ENCODE assay signal across 8 mouse cellular contexts in genomic region chr5:121833572-121834240, GRCm38 (mm10). TPM values are rescaled to one million over a fixed set of nuclear protein-coding genes. Genes with fewer than 3 reads are reported as not detected.
DNase-seq lines count a peak whose midpoint lies in the region; ATAC-seq and TF ChIP-seq lines count a peak whose summit lies in the region.

No protein-coding gene starts in this region.

- ATAC-seq in CD4-positive, CD25-positive, alpha-beta regulatory T cell, adult 4 months, result no peak
- no peak for ATAC-seq in limb, embryonic 11.5 days (ENCODE audit: insufficient number of reproducible peaks, low FRiP score, low TSS enrichment, low read depth)

- peaks cover 18% of the 10 kb centered on the region for H3K27me3 ChIP-seq in limb, embryonic 11.5 days (ENCODE audit: control insufficient read depth, insufficient read depth, low read length)

- H3K36me3 ChIP-seq in limb, embryonic 11.5 days (ENCODE audit: control insufficient read depth, insufficient read depth, low read length), result no peaks in the 10 kb centered on the region

- WGBS in limb, embryonic 11.5 days, result 42% methylated on average over 10 of the region's 10 CpGs

- peak overlapping the region; percentile 82 for H3K4me3 ChIP-seq in bone marrow macrophage, adult 2 months (ENCODE audit: insufficient read depth, low read length)
- H3K4me3 ChIP-seq in limb, embryonic 11.5 days (ENCODE audit: low read depth, low read length), result no peak overlapping the region

- peak overlapping the region; percentile 13 for H3K4me2 ChIP-seq in limb, embryonic 11.5 days (ENCODE audit: low read depth, severe bottlenecking)

- H3K9ac ChIP-seq in limb, embryonic 11.5 days (ENCODE audit: low read length), result no peak overlapping the region

- peak overlapping the region; percentile 99 for H3K27ac ChIP-seq in bone marrow macrophage, adult 2 months (ENCODE audit: insufficient read depth, low read depth, low read length)
- H3K27ac ChIP-seq in limb, embryonic 11.5 days (replicated peaks; ENCODE audit: low read depth, low read length), result no peak overlapping the region

- TF ChIP-seq POLR2A in bone marrow macrophage, adult 2 months (IDR thresholded peaks at IDR 0.05; ENCODE audit: borderline replicate concordance, low read depth, low read length), result no peak

- H3K4me1 ChIP-seq in bone marrow macrophage, adult 2 months (ENCODE audit: control insufficient read depth, insufficient read depth, low read length), result peaks cover 32% of the 10 kb centered on the region
- peaks cover 32% of the 10 kb centered on the region for H3K4me1 ChIP-seq in limb, embryonic 11.5 days (ENCODE audit: control insufficient read depth, insufficient read depth, low read length)

- DNase-seq in CD4-positive, CD25-positive, alpha-beta regulatory T cell, adult 2 months (ENCODE audit: low read depth, low spot score), result peak; percentile 53
- DNase-seq in heart, postnatal 14 days, result peak; percentile 82 to 84
- no peak for DNase-seq in limb, embryonic 11.5 days (ENCODE audit: low spot score)
- peak; percentile 42 for DNase-seq in naive thymus-derived CD4-positive, alpha-beta T cell, adult 2 months (ENCODE audit: low read depth)
- peak; percentile 60 to 78 for DNase-seq in thymus, postnatal 36 days
- DNase-seq in adipocyte (ENCODE audit: low spot score), result no peak

- no peaks in the 10 kb centered on the region for H3K9me3 ChIP-seq in limb, embryonic 11.5 days (ENCODE audit: control insufficient read depth, low read length)

- intact Hi-C loops in heart, postnatal 14 days (cut with DNase I), result no loop called here

- no peak for TF ChIP-seq CTCF in bone marrow macrophage, adult 2 months (IDR thresholded peaks at IDR 0.05; ENCODE audit: low read depth, low read length)

RNA-seq across cellular contexts. Expression of gene Sh2b3, which starts 3.7 kb away (rescaled TPM):
- 10 to 100 TPM; 10.2 to 12.1 TPM for polyA plus RNA-seq in CD4-positive, CD25-positive, alpha-beta regulatory T cell, adult 4 months (2017; shearing (Covaris generic))
- 69.5 and 77.5 TPM in 2 replicates for polyA plus RNA-seq in bone marrow macrophage, adult 2 months (2012; ENCODE audit: insufficient read depth, insufficient read length, missing spikeins)
- 10 to 100 TPM; 31.8 to 33.6 TPM for total RNA-seq in heart, postnatal 14 days (2021)
- polyA plus RNA-seq in limb, embryonic 11.5 days (2014; fragmentation: Nextera tagmentation; extraction: Ambion mirVana), result 10.2 and 11.0 TPM in 2 replicates

RNA-seq across cellular contexts. Expression of gene Pheta1, which starts 15.1 kb away (rescaled TPM):
- under 1 TPM; 0.47 to 0.86 TPM for polyA plus RNA-seq in CD4-positive, CD25-positive, alpha-beta regulatory T cell, adult 4 months (2017; shearing (Covaris generic))
- 6.5 and 6.6 TPM in 2 replicates for polyA plus RNA-seq in bone marrow macrophage, adult 2 months (2012; ENCODE audit: insufficient read depth, insufficient read length, missing spikeins)
- 10 to 100 TPM; 13.2 to 13.6 TPM for total RNA-seq in heart, postnatal 14 days (2021)
- 35.3 and 36.8 TPM in 2 replicates for polyA plus RNA-seq in limb, embryonic 11.5 days (2014; fragmentation: Nextera tagmentation; extraction: Ambion mirVana)

Comparison
In these comparisons a context has a peak if more than half of its experiments do, and no peak if none do; other contexts are left out.
1. DNase-seq: peak in CD4-positive, CD25-positive, alpha-beta regulatory T cell, adult 2 months (single experiment), heart, postnatal 14 days (2 of 2), naive thymus-derived CD4-positive, alpha-beta T cell, adult 2 months (single experiment) and thymus, postnatal 36 days (2 of 2); none in limb, embryonic 11.5 days (single experiment) and adipocyte (single experiment).